Mouse (Mus musculus) MEL (cell line): Measurements from ENCODE around the gene Ints5. TPM values are rescaled to one million over a fixed set of nuclear protein-coding genes. Genes with fewer than 3 reads are reported as not detected.

Experiments
- DNase-seq: peaks from one replicate; pipeline ENCODE4 v3.0.0; 2011; ENCODE audit warnings: low read depth, low spot score
- H3K27ac ChIP-seq: 2 replicates; pipeline ENCODE4 v1.5.1; 2012; ENCODE audit warnings: low read depth, mild to moderate bottlenecking, control low read depth, low read length, moderate library complexity; ENCODE audit not compliant: control insufficient read depth
- H3K27me3 ChIP-seq, 2 experiments: fragments of 150-350 bp in 1 of 2; sonication (generic) in 1 of 2; 2 replicates each; pipeline ENCODE4 v1.6.1; 2012; ENCODE audit warnings: low read length in 2 of 2, mild to moderate bottlenecking in 2 of 2, improper control_type of control experiment in 1 of 2, moderate library complexity in 1 of 2; ENCODE audit not compliant: insufficient read depth in 2 of 2, control insufficient read depth in 1 of 2
- H3K36me3 ChIP-seq, 2 experiments: 2 replicates each; pipeline ENCODE4 v1.6.1; 2012 to 2014; ENCODE audit warnings: low read length in 2 of 2, improper control_type of control experiment in 1 of 2, inconsistent platforms in 1 of 2, mild to moderate bottlenecking in 1 of 2; ENCODE audit not compliant: insufficient read depth in 2 of 2, control insufficient read depth in 1 of 2
- H3K4me1 ChIP-seq, 2 experiments: fragments of 150-350 bp in 1 of 2; sonication (generic) in 1 of 2; 2 replicates each; pipeline ENCODE4 v1.6.1; 2012; ENCODE audit warnings: low read length in 2 of 2, improper control_type of control experiment in 1 of 2, mild to moderate bottlenecking in 1 of 2; ENCODE audit not compliant: insufficient read depth in 2 of 2, control insufficient read depth in 1 of 2
- H3K4me3 ChIP-seq, 2 experiments: fragments of 150-350 bp in 1 of 2; sonication (generic) in 1 of 2; 2 replicates each; pipeline ENCODE4 v1.5.1; 2012; ENCODE audit warnings: low read depth in 2 of 2, low read length in 2 of 2, mild to moderate bottlenecking in 2 of 2, moderate library complexity in 2 of 2, control low read depth in 1 of 2, improper control_type of control experiment in 1 of 2; ENCODE audit not compliant: control insufficient read depth in 1 of 2, insufficient read depth in 1 of 2
- H3K79me2 ChIP-seq: 2 replicates; pipeline ENCODE4 v1.6.1; 2012; ENCODE audit warnings: mild to moderate bottlenecking, low read length, moderate library complexity; ENCODE audit not compliant: control insufficient read depth, poor library complexity, insufficient read depth
- H3K9ac ChIP-seq: 2 replicates; pipeline ENCODE4 v1.6.1; 2012; ENCODE audit warnings: low read depth, mild to moderate bottlenecking, control low read depth, low read length, moderate library complexity; ENCODE audit not compliant: control insufficient read depth, poor library complexity, severe bottlenecking
- H3K9me3 ChIP-seq: fragments of 150-350 bp; sonication (generic); replicated peaks from 2 replicates; pipeline ENCODE4 v1.6.1; 2012; ENCODE audit warnings: mild to moderate bottlenecking, low read length, improper control_type of control experiment, moderate library complexity; ENCODE audit not compliant: insufficient read depth
- BHLHE40 ChIP-seq: IDR thresholded peaks from 2 replicates; pipeline ENCODE4 v1.6.1; 2012; ENCODE audit warnings: low read depth, mild to moderate bottlenecking, inconsistent platforms, low read length, improper control_type of control experiment, borderline replicate concordance
- CHD1 ChIP-seq: IDR thresholded peaks from 2 replicates; pipeline ENCODE4 v1.6.1; 2012; ENCODE audit warnings: low read depth, mild to moderate bottlenecking, inconsistent platforms, low read length, improper control_type of control experiment
- CHD2 ChIP-seq: IDR thresholded peaks from 2 replicates; pipeline ENCODE4 v1.6.1; 2011; ENCODE audit warnings: low read length, improper control_type of control experiment
- E2F4 ChIP-seq: IDR thresholded peaks from 2 replicates; pipeline ENCODE4 v1.6.1; 2011; ENCODE audit warnings: low read depth, low read length, improper control_type of control experiment, borderline replicate concordance
- ELF1 ChIP-seq: IDR thresholded peaks from 2 replicates; pipeline ENCODE4 v1.6.1; 2014; ENCODE audit warnings: low read depth, mild to moderate bottlenecking, inconsistent platforms, low read length, improper control_type of control experiment, moderate library complexity
- EP300 ChIP-seq, 2 experiments: IDR thresholded peaks; 2 replicates each; pipeline ENCODE4 v1.6.1; 2011; ENCODE audit warnings: improper control_type of control experiment in 2 of 2, low read length in 2 of 2, low read depth in 1 of 2, mild to moderate bottlenecking in 1 of 2
- GABPA ChIP-seq: IDR thresholded peaks from 2 replicates; pipeline ENCODE4 v1.6.1; 2012; ENCODE audit warnings: low read depth, mild to moderate bottlenecking, inconsistent platforms, low read length, improper control_type of control experiment, moderate library complexity
- GATA1 ChIP-seq: IDR thresholded peaks from 2 replicates; pipeline ENCODE4 v1.6.1; 2011; ENCODE audit warnings: low read depth, low read length, improper control_type of control experiment
- HCFC1 ChIP-seq: IDR thresholded peaks from 2 replicates; pipeline ENCODE4 v1.6.1; 2012; ENCODE audit warnings: low read depth, mild to moderate bottlenecking, inconsistent platforms, low read length, improper control_type of control experiment, moderate library complexity
- JUND ChIP-seq: IDR thresholded peaks from 2 replicates; pipeline ENCODE4 v1.6.1; 2011; ENCODE audit warnings: low read depth, mild to moderate bottlenecking, improper control_type of control experiment, low read length
- KAT2A ChIP-seq: conservative IDR thresholded peaks from 2 replicates; pipeline ENCODE4 v1.6.1; 2012; ENCODE audit warnings: low read depth, low read length, improper control_type of control experiment, inconsistent platforms
- MAFK ChIP-seq: IDR thresholded peaks from 2 replicates; pipeline ENCODE4 v1.6.1; 2011; ENCODE audit warnings: low read depth, mild to moderate bottlenecking, low read length, improper control_type of control experiment, borderline replicate concordance
- MAZ ChIP-seq: IDR thresholded peaks from 2 replicates; pipeline ENCODE4 v1.6.1; 2012; ENCODE audit warnings: low read depth, mild to moderate bottlenecking, inconsistent platforms, low read length, improper control_type of control experiment
- MEF2A ChIP-seq: IDR thresholded peaks from 2 replicates; pipeline ENCODE4 v1.6.1; 2014; ENCODE audit warnings: low read depth, mild to moderate bottlenecking, inconsistent platforms, low read length, improper control_type of control experiment; ENCODE audit not compliant: poor library complexity, insufficient replicate concordance, severe bottlenecking; ENCODE audit errors: extremely low read depth
- MXI1 ChIP-seq: IDR thresholded peaks from 2 replicates; pipeline ENCODE4 v1.6.1; 2011; ENCODE audit warnings: mild to moderate bottlenecking, low read depth, low read length, improper control_type of control experiment
- MYB ChIP-seq: IDR thresholded peaks from 2 replicates; pipeline ENCODE4 v1.6.1; 2011; ENCODE audit warnings: mild to moderate bottlenecking, low read depth, low read length, improper control_type of control experiment
- MYC ChIP-seq: IDR thresholded peaks from 2 replicates; pipeline ENCODE4 v1.6.1; 2011; ENCODE audit warnings: low read depth, mild to moderate bottlenecking, low read length, improper control_type of control experiment, moderate library complexity
- NELFE ChIP-seq: IDR thresholded peaks from 2 replicates; pipeline ENCODE4 v1.6.1; 2011; ENCODE audit warnings: low read depth, low read length, improper control_type of control experiment
- NRF1 ChIP-seq: IDR thresholded peaks from 2 replicates; pipeline ENCODE4 v1.6.1; 2014; ENCODE audit warnings: low read depth, mild to moderate bottlenecking, inconsistent platforms, low read length, improper control_type of control experiment, moderate library complexity; ENCODE audit not compliant: poor library complexity, insufficient read depth, severe bottlenecking
- POLR2A ChIP-seq, 2 experiments: IDR thresholded peaks; 2 replicates each; pipeline ENCODE4 v1.6.1; 2011 to 2012; ENCODE audit warnings: low read length in 2 of 2, mild to moderate bottlenecking in 2 of 2, control low read depth in 1 of 2, improper control_type of control experiment in 1 of 2, low read depth in 1 of 2, moderate library complexity in 1 of 2; ENCODE audit not compliant: control insufficient read depth in 1 of 2, insufficient read depth in 1 of 2, poor library complexity in 1 of 2
- POLR2AphosphoS2 ChIP-seq: IDR thresholded peaks from 2 replicates; pipeline ENCODE4 v1.6.1; 2011; ENCODE audit warnings: low read length, improper control_type of control experiment
- POLR2AphosphoS5 ChIP-seq: IDR thresholded peaks from 2 replicates; pipeline ENCODE4 v1.6.1; 2012; ENCODE audit warnings: low read depth, borderline replicate concordance, mild to moderate bottlenecking, inconsistent platforms, low read length, moderate library complexity, mixed read lengths
- SIN3A ChIP-seq: IDR thresholded peaks from 2 replicates; pipeline ENCODE4 v1.6.1; 2012; ENCODE audit warnings: low read length, improper control_type of control experiment, inconsistent platforms
- SMC3 ChIP-seq: IDR thresholded peaks from 2 replicates; pipeline ENCODE4 v1.6.1; 2011; ENCODE audit warnings: low read depth, low read length, improper control_type of control experiment
- TAL1 ChIP-seq: IDR thresholded peaks from 2 replicates; pipeline ENCODE4 v1.6.1; 2012; ENCODE audit warnings: mild to moderate bottlenecking, inconsistent platforms, low read length, moderate library complexity, mixed read lengths
- TBP ChIP-seq: IDR thresholded peaks from 2 replicates; pipeline ENCODE4 v1.8.0; 2011; ENCODE audit warnings: low read depth, low read length, improper control_type of control experiment
- TCF12 ChIP-seq: IDR thresholded peaks from 2 replicates; pipeline ENCODE4 v1.6.1; 2014; ENCODE audit warnings: low read depth, mild to moderate bottlenecking, inconsistent platforms, low read length, improper control_type of control experiment, moderate library complexity
- UBTF ChIP-seq: IDR thresholded peaks from 2 replicates; pipeline ENCODE4 v1.6.1; 2012; ENCODE audit warnings: low read depth, mild to moderate bottlenecking, inconsistent platforms, low read length, improper control_type of control experiment, moderate library complexity, borderline replicate concordance; ENCODE audit not compliant: insufficient read depth
- USF1 ChIP-seq: IDR thresholded peaks from 2 replicates; pipeline ENCODE4 v1.6.1; 2014; ENCODE audit warnings: low read depth, mild to moderate bottlenecking, inconsistent platforms, low read length, improper control_type of control experiment, moderate library complexity
- USF2 ChIP-seq, 2 experiments: IDR thresholded peaks; 2 replicates each; pipeline ENCODE4 v1.6.1; 2011 to 2012; ENCODE audit warnings: improper control_type of control experiment in 2 of 2, low read length in 2 of 2, borderline replicate concordance in 1 of 2, inconsistent platforms in 1 of 2, low read depth in 1 of 2, mild to moderate bottlenecking in 1 of 2; ENCODE audit not compliant: insufficient read depth in 1 of 2
- ZC3H11A ChIP-seq: IDR thresholded peaks from 2 replicates; pipeline ENCODE4 v1.6.1; 2012; ENCODE audit warnings: low read depth, mild to moderate bottlenecking, inconsistent platforms, low read length, improper control_type of control experiment
- ZMIZ1 ChIP-seq: IDR thresholded peaks from 2 replicates; pipeline ENCODE4 v1.6.1; 2012; ENCODE audit warnings: low read depth, mild to moderate bottlenecking, inconsistent platforms, low read length, improper control_type of control experiment, moderate library complexity
- ZNF384 ChIP-seq: IDR thresholded peaks from 2 replicates; pipeline ENCODE4 v1.6.1; 2012; ENCODE audit warnings: low read depth, mild to moderate bottlenecking, inconsistent platforms, low read length, improper control_type of control experiment
- polyA plus RNA-seq, 2 experiments: library from polyadenylated mRNA; stranded (reverse) in 1 of 2; unstranded in 1 of 2; fragments of >175 nt in 1 of 2; fragments of >200 nt in 1 of 2; gene quantifications; 2 replicates each; pipeline versions ENCODE4 v1.2.1 to v1.2.4; 2012; ENCODE audit warnings: low replicate concordance in 2 of 2, low read depth in 1 of 2; ENCODE audit not compliant: insufficient read length in 2 of 2, insufficient read depth in 1 of 2, missing spikeins in 1 of 2
- total RNA-seq: library from RNA; depleted of rRNA; stranded (reverse); fragments of 300-350 nt; gene quantifications from 2 replicates; pipeline ENCODE4 v1.2.3, GENCODE M21; 2012; rRNA removed

Gene Ints5
- total RNA-seq (38.1 and 43.9 TPM in 2 replicates), polyA plus RNA-seq (10 to 100 TPM in 1 of 2 experiments, not detected in 1; 51.5 TPM)

DNA sequence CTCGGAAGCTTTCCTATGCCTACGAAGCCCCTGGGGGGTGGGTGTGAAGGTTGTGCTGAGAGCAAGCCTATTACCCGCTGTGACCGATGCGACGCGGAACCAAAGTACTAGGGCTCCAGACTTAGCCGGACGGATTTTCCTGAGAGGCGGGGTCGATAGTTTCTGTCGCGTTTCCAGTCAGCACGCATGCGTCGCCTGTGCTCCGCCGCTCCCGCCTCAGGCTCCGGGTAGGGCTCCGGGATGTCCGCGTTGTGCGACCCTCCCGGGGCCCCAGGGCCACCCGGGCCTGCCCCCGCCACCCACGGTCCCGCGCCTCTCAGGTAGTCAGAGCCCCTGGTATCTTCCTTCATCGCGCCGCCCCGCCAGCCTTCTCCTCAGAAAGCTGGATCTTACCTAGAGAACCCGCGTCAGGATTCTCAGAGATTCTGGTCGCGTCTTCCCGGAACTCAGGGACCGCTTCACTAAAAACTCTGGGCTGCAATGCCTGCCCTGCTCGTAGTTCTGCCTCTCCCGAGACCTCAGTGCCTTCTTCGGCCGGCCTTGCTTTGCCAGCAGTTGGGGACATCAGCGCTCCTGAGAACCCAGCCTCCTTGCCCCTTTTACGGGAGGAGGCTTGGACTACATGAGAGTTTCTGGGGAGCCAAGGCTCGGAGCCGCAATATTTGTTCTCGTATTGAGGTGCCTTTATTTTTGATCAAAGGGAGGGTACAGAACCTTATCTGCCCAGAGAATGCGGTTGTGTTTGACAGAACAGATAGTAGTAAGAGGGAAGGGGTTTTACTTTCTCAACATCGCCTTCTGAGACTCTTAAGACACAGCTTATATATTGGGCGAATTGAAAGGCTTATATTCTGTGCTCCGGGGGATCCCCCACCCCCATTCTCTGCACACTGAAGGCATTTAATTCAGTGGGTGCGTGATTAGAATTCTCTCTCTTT is at the start of gene Ints5:
Gene Ints5 (plus strand): TSS at position 177 of the 938 bp plus-strand sequence.
- peak within 1 kb of the TSS; percentile 89 for H3K9ac ChIP-seq
- peaks cover 4 to 20% of the 10 kb centered on the region in 2 experiments; a peak in 3 of 4 replicates for H3K4me1 ChIP-seq
- H3K79me2 ChIP-seq, result peaks cover 56% of the 10 kb centered on the region
- no peaks in the 10 kb centered on the region for H3K27me3 ChIP-seq
- no peaks in the 10 kb centered on the region for H3K9me3 ChIP-seq
- H3K27ac ChIP-seq, result peak within 1 kb of the TSS; percentile 91
- DNase-seq, result peak; percentile 95
- peak within 1 kb of the TSS; percentile 75 to 76 for H3K4me3 ChIP-seq
- H3K36me3 ChIP-seq, result peaks cover 0 to 38% of the 10 kb centered on the region in 2 experiments; a peak in 2 of 4 replicates
- peak; percentile 91 for TF ChIP-seq MYC
- peak; percentile 85 for TF ChIP-seq GATA1
- TF ChIP-seq POLR2AphosphoS5, result no peak
- TF ChIP-seq E2F4, result no peak; the same call in 1 of the 2 replicates
- no peak for TF ChIP-seq MAFK
- TF ChIP-seq NELFE, result peak; percentile 93
- TF ChIP-seq CHD1, result no peak
- TF ChIP-seq POLR2AphosphoS2, result peak; percentile 89
- 0 out of 2 replicates have a peak, but pooled peaks have one; percentile 28 for TF ChIP-seq USF1
- TF ChIP-seq KAT2A, result no peak; the same call in 1 of the 2 replicates
- no peak for TF ChIP-seq BHLHE40
- no peak for TF ChIP-seq USF2 (IDR thresholded peaks at IDR 0.05; ENCODE audit: borderline replicate concordance in 1 of 2, insufficient read depth in 1 of 2, low read depth in 1 of 2, low read length in 2 of 2)
- no peak for TF ChIP-seq SMC3
- TF ChIP-seq NRF1, result peak; percentile 87
- no peak for TF ChIP-seq GABPA
- TF ChIP-seq TAL1, result no peak
- TF ChIP-seq ZMIZ1, result peak; percentile 57
- TF ChIP-seq HCFC1, result peak; percentile 92
- no peak for TF ChIP-seq MEF2A
- peak; percentile 87; the same call in 1 of the 2 replicates for TF ChIP-seq UBTF
- peak; percentile 90 for TF ChIP-seq SIN3A
- peak; percentile 43; the same call in 1 of the 2 replicates for TF ChIP-seq ELF1
- no peak; the same call in 1 of the 2 replicates for TF ChIP-seq MXI1
- TF ChIP-seq POLR2A (IDR thresholded peaks at IDR 0.05; ENCODE audit: control insufficient read depth in 1 of 2, insufficient read depth in 1 of 2, low read depth in 1 of 2, low read length in 2 of 2, poor library complexity in 1 of 2), result peak; percentile 91 to 95
- TF ChIP-seq EP300 (IDR thresholded peaks at IDR 0.05; ENCODE audit: low read depth in 1 of 2, low read length in 2 of 2), result peak in 1 of 2 experiments; percentile 46; a peak in 1 of 4 replicates
- TF ChIP-seq TCF12, result peak; percentile 83
- peak; percentile 96 for TF ChIP-seq TBP
- no peak for TF ChIP-seq CHD2
- no peak for TF ChIP-seq ZNF384
- TF ChIP-seq MAZ, result peak; percentile 73; the same call in 1 of the 2 replicates
- no peak for TF ChIP-seq ZC3H11A
- TF ChIP-seq MYB, result no peak
- TF ChIP-seq JUND, result no peak
